Mouse (Mus musculus): ENCODE data around the gene Mlh3.

Gene Mlh3

GRCm38 (mm10) chr12:85185810-85186209, 84.6 kb downstream of the Mlh3 start:
- DNase-seq = no peak
